Mouse (Mus musculus) limb, embryonic 10.5 days (tissue): ENCODE data around the gene Pop7. TPM values are rescaled to one million over a fixed set of nuclear protein-coding genes. Genes with fewer than 3 reads are reported as not detected.

ENCODE experiments used
- DNase-seq: peaks from one replicate; pipeline ENCODE4 v3.0.0-alpha.2; 2017; ENCODE audit warnings: low spot score
- H3K27ac ChIP-seq: fragments of 300-500 bp; sonication (generic); 2 replicates; pipeline ENCODE4 v1.5.1; 2016; ENCODE audit warnings: mild to moderate bottlenecking
- H3K27me3 ChIP-seq: fragments of 300-500 bp; sonication (generic); 2 replicates; pipeline ENCODE4 v1.6.1; 2016; ENCODE audit warnings: low read depth, mild to moderate bottlenecking; ENCODE audit not compliant: poor library complexity, severe bottlenecking
- H3K36me3 ChIP-seq: fragments of 300-500 bp; sonication (generic); 2 replicates; pipeline ENCODE4 v1.6.1; 2016; ENCODE audit warnings: mild to moderate bottlenecking, moderate library complexity
- H3K4me1 ChIP-seq: fragments of 300-500 bp; sonication (generic); 2 replicates; pipeline ENCODE4 v1.6.1; 2016
- H3K4me3 ChIP-seq: fragments of 300-500 bp; sonication (generic); 2 replicates; pipeline ENCODE4 v1.5.1; 2016; ENCODE audit warnings: mild to moderate bottlenecking, moderate library complexity
- H3K9me3 ChIP-seq: fragments of 300-500 bp; sonication (generic); replicated peaks from 2 replicates; pipeline ENCODE4 v1.6.1; 2016; ENCODE audit warnings: mild to moderate bottlenecking
- WGBS: fragments of 180-500 bp; shearing (Covaris S2); methylation state at CpG from one replicate; pipeline ENCODE4 v1.1.7; 2016; 5-methylcytosine and 5-hydroxymethylcytosine counted together
- microRNA-seq: library from miRNA; unstranded; fragments of <30 nt; microRNA quantifications from one replicate; pipeline ENCODE4, GENCODE M21; 2017
- polyA plus RNA-seq: library from polyadenylated mRNA; unstranded; fragments of >200 nt; fragmentation: Nextera tagmentation; extraction: Ambion mirVana; gene quantifications from 2 replicates; pipeline ENCODE4 v1.2.1, GENCODE M21; 2016

Pop7 gene
- polyA plus RNA-seq, 1 experiment from 2014 or later: 53.2 TPM

GRCm38 (mm10) chr5:137472252-137472904 is 29.9 kb downstream of the Pop7 start:
- Histone ChIP-seq H3K27me3 (no peaks in the 10 kb centered on the region), H3K36me3 (no peaks in the 10 kb centered on the region), H3K4me1 (peaks cover 5% of the 10 kb centered on the region; the same call in 1 of the 2 replicates), H3K9me3 (no peaks in the 10 kb centered on the region), H3K27ac (no peak overlapping the region), H3K4me3 (no peak overlapping the region)
- DNase-seq: no peak
- 71% methylated on average over 5 of the region's 5 CpGs for WGBS

- Histone ChIP-seq H3K9me3 (no peaks in the 10 kb centered on the region), H3K27ac (no peak overlapping the region), H3K36me3 (no peaks in the 10 kb centered on the region), H3K4me1 (no peaks in the 10 kb centered on the region), H3K27me3 (no peaks in the 10 kb centered on the region), H3K4me3 (no peak overlapping the region)
- DNase-seq: no peak
- WGBS: 93% methylated on average over 6 of the region's 6 CpGs
Measured at GRCm38 (mm10) chr5:137466946-137467345, 35.4 kb downstream of the Pop7 start.

GRCm38 (mm10) chr5:137465049-137465448 is 37.3 kb downstream of the Pop7 start:
- Histone ChIP-seq H3K27me3 (no peaks in the 10 kb centered on the region), H3K9me3 (no peaks in the 10 kb centered on the region), H3K4me3 (no peak overlapping the region), H3K36me3 (no peaks in the 10 kb centered on the region), H3K27ac (no peak overlapping the region), H3K4me1 (no peaks in the 10 kb centered on the region)
- DNase-seq: no peak
- 67% methylated on average over 3 of the region's 3 CpGs for WGBS

GRCm38 (mm10) chr5:137455866-137456591 is 46.3 kb downstream of the Pop7 start:
- H3K4me3 ChIP-seq: no peak overlapping the region
- peaks cover 5% of the 10 kb centered on the region; the same call in 1 of the 2 replicates for H3K4me1 ChIP-seq
- DNase-seq: no peak
- no peaks in the 10 kb centered on the region for H3K36me3 ChIP-seq
- no peaks in the 10 kb centered on the region for H3K9me3 ChIP-seq
- no peaks in the 10 kb centered on the region for H3K27me3 ChIP-seq
- 57% methylated on average over 7 of the region's 7 CpGs for WGBS
- H3K27ac ChIP-seq: no peak overlapping the region

GRCm38 (mm10) chr5:137455206-137455605 is 47.1 kb downstream of the Pop7 start:
- H3K9me3 ChIP-seq: no peaks in the 10 kb centered on the region
- no peak overlapping the region for H3K27ac ChIP-seq
- peaks cover 5% of the 10 kb centered on the region; the same call in 1 of the 2 replicates for H3K4me1 ChIP-seq
- H3K36me3 ChIP-seq: no peaks in the 10 kb centered on the region
- no peak overlapping the region for H3K4me3 ChIP-seq
- no peaks in the 10 kb centered on the region for H3K27me3 ChIP-seq
- no peak for DNase-seq
- WGBS: 86% methylated on average over 6 of the region's 6 CpGs

Small RNAs within 50 kb of the gene (microRNA-seq; reads per million reads assigned to microRNA genes)
- not detected for gene Mir6418

Other genes with a start within 250 kb of the Pop7 start
- gene Ache, start 215.0 kb downstream of the Pop7 start, polyA plus RNA-seq: 1.7 and 1.8 TPM in 2 replicates
- 8.1 and 8.5 TPM in 2 replicates for gene Ufsp1, start 207.9 kb downstream of the Pop7 start, polyA plus RNA-seq
- gene Srrt, start 194.8 kb downstream of the Pop7 start, polyA plus RNA-seq: 200 and 201 TPM in 2 replicates
- gene Trip6, start 188.1 kb downstream of the Pop7 start, polyA plus RNA-seq: 73.4 and 75.9 TPM in 2 replicates
- 10.4 and 10.6 TPM in 2 replicates for gene Slc12a9, start 168.9 kb downstream of the Pop7 start, polyA plus RNA-seq
- gene Ephb4, start 152.4 kb downstream of the Pop7 start, polyA plus RNA-seq: 66.3 and 81.0 TPM in 2 replicates
- gene Zan, start 25.5 kb downstream of the Pop7 start, polyA plus RNA-seq: 0.03 and 0.10 TPM in 2 replicates
- 13.5 and 14.6 TPM in 2 replicates for gene Gigyf1, start 16.0 kb upstream of the Pop7 start, polyA plus RNA-seq
- 1.5 and 2.4 TPM in 2 replicates for gene Epo, start 30.7 kb upstream of the Pop7 start, polyA plus RNA-seq
- gene Gnb2, start 31.0 kb upstream of the Pop7 start, polyA plus RNA-seq: 257 and 295 TPM in 2 replicates
- gene Actl6b, start 51.0 kb upstream of the Pop7 start, polyA plus RNA-seq: not detected in 2 replicates
- 0.79 and 1.4 TPM in 2 replicates for gene Tfr2, start 67.3 kb upstream of the Pop7 start, polyA plus RNA-seq
- gene Mospd3, start 98.5 kb upstream of the Pop7 start, polyA plus RNA-seq: 14.7 and 16.4 TPM in 2 replicates
- gene Pcolce, start 111.3 kb upstream of the Pop7 start, polyA plus RNA-seq: 153 and 165 TPM in 2 replicates
- 0.11 and 0.60 TPM in 2 replicates for gene Fbxo24, start 126.5 kb upstream of the Pop7 start, polyA plus RNA-seq
- 25.9 and 32.2 TPM in 2 replicates for gene Lrch4, start 126.6 kb upstream of the Pop7 start, polyA plus RNA-seq
- 12.6 and 14.8 TPM in 2 replicates for gene Gm20605, start 126.7 kb upstream of the Pop7 start, polyA plus RNA-seq
- 8.0 and 9.7 TPM in 2 replicates for gene Sap25, start 138.8 kb upstream of the Pop7 start, polyA plus RNA-seq
- gene Irs3, start 143.2 kb upstream of the Pop7 start, polyA plus RNA-seq: 0.23 and 0.48 TPM in 2 replicates
- gene Agfg2, start 182.2 kb upstream of the Pop7 start, polyA plus RNA-seq: 18.6 and 22.9 TPM in 2 replicates
- 1.1 and 2.5 TPM in 2 replicates for gene Nyap1, start 239.1 kb upstream of the Pop7 start, polyA plus RNA-seq
- 78.1 and 99.5 TPM in 2 replicates for gene Tsc22d4, start 243.2 kb upstream of the Pop7 start, polyA plus RNA-seq